Mouse (Mus musculus) ovary, postnatal 36 days (tissue): Measurements from ENCODE around the gene Adora3.
"Not testable (repeated sequence)": the region's sequence is repeated elsewhere in the genome, so short reads cannot be mapped to it uniquely, and the experiment has no call there.

Experiments
- DNase-seq: peaks from one replicate; pipeline ENCODE4 v3.0.0; 2022; ENCODE audit warnings: low spot score, mixed read lengths

The Adora3 gene

DNA sequence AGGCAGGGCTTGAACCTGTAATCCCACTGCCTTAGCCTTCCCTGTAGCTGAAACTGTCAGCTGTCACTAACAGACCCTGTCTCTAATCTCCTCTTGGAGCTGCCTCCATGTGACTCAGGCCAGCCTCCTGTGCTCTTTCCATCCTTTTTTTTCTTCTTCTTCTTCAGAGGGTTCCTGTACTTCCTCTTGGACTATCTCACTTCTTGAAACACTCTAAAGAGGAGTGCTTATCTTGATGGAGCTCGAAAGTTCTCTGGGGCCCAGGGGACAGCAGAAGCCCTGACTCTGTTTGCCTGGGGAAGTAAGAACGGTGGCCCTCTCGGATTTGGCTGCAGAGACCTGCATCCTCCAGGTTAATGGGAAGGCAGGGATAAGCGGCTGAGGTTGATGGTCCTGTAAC lies 33.6 kb downstream of the Adora3 start:
- no peak for DNase-seq

DNA sequence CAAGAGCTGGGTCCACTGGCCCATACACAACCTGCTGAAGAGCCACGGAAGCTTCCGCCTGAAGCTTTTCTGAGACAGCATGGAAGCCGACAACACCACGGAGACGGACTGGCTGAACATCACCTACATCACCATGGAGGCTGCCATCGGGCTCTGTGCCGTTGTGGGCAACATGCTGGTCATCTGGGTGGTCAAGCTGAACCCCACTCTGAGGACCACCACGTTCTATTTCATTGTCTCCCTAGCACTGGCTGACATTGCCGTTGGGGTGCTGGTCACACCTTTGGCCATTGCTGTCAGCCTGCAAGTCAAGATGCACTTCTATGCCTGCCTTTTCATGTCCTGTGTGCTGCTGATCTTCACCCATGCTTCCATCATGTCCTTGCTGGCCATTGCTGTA lies 34.1 kb downstream of the Adora3 start:
- no peak for DNase-seq

DNA sequence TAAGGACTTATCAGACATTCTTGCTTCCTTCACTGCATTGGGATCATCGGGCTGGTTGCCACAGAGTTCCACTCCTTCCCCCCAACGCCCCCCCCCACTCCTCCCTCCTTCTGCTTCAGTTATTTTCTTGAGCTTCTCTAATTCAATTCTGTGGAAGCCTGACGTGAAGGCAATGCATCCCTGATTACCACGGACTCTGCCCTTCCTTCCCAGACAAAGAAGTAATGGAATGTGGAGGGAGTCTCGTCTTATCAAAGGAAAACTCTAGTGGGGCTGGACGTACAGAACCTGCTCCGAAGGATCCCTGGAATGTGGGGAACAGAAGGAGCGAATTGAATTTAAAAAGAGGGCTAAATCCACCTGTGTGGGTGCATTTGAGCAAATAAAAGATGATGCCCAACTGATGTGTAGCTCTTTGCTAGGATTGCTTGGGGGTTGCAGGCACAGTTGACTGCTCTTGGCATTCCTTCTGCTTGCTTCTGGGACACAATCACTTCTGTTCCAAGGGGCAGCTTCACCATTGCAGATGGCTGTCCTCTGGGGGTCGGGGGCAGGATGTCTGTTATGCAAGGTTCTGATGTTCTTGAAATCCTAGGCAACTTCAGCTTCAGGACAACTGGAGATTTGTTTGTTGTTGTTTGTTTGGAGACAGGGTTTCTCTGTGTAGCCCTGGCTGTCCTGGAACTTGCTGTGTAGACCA lies 37.4 kb downstream of the Adora3 start:
- no peak for DNase-seq

DNA sequence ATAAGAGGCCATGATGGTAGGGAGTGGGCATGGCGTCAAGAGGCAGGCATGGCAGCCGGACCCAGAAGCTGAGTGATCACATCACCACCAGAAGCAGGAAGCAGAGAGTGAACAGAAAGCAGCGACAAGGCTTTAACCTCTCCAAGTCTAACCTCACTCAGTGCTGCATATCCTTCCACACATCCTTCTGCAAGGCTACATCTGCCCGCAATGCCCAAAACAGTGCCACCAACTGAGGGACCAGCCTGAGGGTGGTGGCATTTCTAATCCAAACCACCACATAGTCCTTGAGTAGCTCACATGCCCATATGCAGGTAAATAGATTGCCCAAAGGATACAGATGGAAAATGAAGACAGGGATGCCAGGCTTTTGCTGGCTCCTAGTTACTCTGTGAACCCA lies 38.3 kb downstream of the Adora3 start:
- no peak for DNase-seq

DNA sequence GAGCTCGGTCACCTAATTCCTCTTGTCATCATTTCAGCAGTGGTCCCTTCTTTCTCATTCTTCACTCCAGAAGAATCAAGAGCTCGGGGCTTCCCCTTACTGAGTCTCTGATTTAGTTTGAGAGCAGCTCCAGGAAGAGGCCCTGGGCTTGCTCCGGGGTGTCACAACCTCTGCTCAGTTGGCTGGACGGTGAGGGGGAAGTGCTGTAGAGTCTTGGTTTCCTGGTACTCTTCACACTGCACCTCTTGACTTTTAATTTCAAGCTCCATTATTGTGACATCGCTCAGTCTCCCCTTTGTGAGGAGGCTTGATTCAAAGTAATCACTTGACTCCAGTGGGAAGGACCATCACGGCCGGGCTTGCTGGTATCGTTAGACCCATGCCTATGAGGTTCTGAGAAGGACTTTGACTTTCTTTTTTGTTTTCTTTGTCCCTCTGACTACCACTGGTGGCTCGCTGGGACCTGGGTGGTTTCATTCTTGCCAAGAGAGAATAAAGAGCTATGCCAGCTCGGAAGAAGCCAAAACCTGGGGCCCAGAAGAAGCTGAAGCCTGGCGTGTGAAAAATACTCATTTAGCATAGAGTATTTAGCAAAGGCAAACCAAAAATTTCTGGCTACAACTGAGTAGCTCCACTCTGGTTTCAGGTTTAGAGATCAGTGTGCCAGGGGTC lies 40.0 kb downstream of the Adora3 start:
- no peak for DNase-seq

DNA sequence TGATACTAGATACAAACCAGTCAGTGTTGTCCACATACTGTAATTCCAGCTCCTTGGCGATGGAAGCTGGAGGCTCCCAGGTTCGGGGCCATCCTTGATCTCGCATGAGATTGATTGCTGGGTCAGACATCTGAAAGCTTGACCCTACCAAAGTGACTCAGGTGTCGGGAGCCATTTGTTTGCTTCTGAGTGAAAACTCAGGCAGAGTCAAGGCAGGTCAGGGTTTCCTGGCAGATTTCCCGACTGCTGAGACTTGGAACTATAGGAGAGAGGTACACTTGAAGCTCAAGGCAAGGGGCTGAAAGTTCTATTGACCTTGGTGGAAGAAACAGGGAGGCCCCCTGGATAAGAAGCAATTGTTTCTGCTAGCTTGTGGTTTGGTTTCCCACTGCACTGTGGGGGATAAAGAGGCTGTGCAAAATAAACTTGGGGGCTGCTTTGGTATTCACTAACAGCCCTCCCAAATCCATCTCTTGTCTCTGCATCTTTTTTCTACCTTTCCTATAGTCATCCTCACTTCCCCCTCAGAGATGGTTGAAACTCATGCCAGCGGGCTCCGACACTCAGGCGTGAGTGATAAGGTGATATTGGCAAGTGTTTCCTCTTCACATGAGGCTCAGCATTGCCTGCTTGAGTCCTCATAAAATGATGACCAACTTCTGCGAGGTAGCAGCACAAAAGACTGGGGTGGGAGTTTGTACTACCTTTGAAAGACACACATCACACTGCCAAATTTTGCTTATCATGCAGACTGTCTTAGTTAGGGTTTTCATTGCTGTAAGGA lies 41.6 kb downstream of the Adora3 start:
- DNase-seq: no peak

DNA sequence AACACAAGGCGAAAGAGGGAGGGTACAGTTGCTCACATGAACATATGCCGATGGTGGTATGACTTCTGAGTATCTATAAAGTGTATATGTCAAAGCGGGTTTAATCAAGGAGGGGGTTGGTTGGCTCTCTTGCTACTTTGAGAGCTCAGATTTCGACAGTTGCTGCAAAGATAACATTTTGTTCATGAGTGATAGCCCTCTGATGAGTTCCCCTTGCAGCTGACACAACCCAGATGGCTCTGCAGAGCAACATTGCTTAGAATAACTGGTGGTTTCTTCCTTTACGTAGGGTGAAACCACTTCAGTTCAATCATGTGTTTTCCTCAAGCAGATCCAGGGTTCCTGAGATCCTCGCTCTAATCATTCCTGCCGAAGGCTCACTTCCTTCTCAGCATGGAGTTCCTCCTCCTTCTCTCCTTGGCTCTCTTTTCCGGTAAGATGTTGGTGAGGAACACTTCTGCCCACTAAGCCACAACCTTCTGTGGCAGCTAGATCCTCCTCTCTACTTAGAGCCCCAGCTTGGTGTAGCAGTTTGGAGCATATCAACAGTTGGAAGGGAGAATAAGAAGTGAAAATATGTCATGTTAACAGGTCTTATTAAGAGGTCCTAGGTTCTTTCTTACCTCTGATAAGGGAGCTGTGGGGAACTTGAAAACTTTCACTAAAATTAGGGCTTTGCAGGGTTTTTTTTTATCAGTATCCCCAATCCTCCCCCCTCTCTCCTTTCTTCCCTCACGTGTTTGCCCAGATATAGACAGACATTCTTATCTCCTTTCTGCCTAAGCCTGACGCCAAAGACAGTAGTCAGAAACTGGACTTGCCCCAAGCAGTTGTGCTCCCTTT lies 43.4 kb downstream of the Adora3 start:
- DNase-seq: no peak

DNA sequence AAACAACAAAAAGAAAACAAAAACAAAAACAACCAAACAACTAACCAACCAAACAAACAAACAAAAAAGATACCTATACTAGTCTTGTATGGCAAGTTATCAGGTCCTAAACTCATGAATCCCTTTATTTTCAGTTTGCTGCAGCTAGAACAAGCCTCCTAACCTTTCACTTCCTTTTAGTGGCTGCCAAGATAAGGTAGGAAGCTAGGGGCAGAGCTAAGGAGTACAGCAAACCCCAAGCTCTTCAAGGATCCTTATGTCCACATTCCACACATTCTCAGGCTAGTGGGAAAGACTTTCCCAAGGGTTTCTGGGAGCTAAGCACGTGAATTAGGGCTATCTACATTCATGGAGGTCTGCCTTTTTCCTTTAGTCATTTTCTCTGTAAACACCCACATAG lies 44.6 kb downstream of the Adora3 start:
- DNase-seq: no peak

DNA sequence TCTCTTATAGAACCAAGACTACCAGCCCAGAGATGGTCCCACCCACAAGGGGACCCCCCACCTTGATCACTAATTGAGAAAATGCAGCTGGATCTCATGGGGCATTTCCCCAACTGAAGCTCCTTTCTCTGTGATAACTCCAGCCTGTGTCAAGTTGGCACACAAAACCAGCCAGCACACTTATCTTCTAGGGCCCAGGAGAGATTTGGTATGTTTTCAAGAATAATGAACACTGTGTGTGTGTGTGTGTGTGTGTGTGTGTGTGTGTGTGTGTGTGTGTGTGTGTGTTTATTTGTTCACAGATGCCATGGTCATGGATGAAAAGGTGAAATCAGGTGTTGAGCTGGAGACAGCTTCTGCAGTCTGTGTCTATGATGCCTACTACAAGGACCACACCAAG lies 45.8 kb downstream of the Adora3 start:
- DNase-seq: not testable (repeated sequence)

DNA sequence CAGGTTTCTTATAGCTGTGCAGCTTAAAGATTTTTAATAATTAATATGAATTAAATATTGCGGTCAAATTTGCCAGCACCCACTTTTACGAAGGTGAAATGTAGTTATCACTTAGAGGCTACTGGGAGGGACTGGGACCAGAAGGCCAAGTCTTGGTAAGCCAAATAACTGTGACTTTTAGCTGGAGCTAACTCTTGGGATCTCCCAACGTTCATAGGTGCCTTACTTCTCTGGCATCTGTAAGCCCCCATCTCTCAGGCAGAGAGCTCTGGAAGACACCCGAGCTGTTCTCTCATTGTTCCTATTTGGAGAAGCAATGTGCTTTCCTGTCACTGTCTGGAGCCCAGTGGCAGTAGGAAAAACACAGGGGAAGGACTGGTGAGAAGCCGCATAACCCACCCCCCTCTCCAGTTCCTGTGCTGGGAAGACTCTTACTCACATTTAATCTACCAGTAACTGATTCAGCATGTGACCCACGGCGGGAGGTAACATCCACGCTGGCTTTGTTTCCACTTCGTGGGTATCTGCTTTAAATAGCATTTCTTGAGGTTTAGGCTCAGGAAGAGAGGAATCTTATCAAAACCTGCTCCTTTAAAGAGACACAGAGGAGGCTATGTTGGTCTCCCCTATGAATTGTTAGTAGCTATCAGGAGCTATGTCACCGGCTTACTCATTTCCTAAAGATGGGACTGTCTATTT lies 47.1 kb downstream of the Adora3 start:
- DNase-seq: no peak

DNA sequence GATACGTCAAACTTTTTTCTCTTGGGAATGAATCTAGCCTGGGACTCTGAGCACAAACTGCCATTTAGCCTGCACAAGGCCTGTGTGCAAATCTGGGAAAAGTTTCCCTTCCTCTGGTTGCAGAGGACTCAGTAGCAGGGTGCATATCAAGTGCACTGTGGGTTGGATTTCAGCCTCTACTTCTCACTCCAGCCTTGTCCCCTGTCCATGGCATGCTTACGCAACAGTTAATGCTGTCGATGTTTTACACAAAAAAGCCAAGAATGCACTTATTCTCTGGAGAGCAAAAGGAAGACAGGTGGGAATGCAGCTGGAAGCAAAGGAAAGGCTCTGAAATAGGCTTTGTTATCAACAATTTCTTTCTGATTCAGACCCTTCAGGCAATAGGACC lies 47.7 kb downstream of the Adora3 start:
- no peak for DNase-seq

DNA sequence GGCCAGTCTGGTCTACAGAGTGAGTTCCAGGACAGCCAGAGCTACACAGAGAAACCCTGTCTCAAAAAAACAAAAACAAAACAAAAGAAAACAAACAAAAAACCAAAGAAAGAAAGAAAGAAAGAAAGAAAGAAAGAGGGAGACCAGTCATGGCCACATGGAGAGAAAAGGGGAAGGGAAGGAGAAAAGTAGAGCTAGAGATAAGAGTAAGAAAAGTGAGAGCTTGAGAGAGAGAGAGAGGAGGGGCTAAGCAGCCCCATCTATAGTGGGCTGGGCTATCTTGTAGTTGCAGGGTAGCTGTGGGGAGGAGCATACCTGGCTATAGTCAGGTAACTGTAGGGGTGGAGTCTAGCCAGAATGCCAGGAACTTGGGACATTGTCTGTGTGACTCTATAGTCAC lies 50.1 kb downstream of the Adora3 start:
- DNase-seq: not testable (repeated sequence)

DNA sequence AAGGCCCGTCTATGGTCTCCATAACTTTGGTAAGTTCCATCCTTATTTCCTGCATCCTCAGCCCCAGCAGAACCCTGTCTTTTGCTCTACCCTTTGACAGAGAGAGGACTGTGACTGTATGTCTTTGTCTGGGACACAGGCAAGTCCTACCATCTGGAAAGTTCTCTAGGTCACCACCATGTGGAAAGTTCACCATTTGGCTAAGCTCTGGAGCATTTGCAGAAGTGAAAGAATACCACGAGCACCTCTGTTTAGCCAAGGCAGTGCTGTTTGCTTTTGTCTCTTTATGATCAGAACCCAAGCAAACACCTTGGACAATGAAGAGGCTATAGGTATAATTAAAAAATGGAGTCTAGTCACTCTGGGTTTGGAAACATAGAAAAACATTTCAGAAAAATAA lies 51.3 kb downstream of the Adora3 start:
- no peak for DNase-seq

DNA sequence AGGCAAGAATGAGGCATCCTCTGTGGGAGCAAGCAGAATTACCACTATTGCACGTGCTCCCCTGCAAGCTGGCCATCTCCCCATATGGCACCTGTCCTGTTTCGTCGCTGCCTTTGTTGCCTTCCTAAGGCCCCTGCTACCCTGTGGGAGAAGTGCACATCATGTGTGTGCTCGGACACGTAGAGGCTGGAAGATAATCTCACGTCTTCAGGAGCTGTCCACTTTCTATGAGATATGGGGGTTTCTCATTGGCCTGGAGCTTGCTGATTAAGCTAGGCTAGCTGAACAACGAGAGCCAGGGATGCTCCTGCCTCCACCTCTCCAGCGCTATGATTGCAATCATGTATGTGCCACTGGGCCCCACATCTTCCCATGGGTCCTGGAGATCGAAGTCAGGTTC lies 54.0 kb downstream of the Adora3 start:
- no peak for DNase-seq

DNA sequence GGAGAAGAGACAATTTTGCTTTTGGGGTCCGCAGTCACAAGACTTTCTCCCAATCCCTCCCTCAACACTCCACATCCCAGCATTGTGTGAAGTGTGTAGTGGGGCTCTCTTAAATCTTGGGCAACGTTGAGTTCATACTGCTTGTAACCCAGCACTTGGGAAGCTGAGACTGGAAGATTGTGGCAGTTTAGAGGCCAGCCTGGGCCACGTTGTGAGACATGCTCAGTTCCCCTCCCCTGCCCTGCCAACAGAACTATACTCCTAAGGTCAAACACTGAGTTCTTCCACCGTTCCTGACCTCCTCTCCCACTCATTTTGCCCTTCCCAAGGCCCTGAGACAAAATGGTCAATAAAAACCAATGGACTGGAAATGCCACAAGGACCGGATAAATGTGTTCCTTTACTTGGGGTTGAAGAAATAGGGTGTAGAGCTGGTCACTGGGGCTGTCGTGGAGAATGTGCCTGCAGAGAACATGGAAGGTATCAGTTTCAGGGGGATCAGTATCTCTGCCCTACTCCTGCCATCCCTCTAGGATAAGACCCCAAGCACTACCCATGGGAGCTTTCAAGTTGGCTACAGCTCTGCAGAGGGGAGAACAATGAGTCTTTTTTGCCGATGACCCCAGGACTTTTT lies 57.0 kb downstream of the Adora3 start:
- no peak for DNase-seq

DNA sequence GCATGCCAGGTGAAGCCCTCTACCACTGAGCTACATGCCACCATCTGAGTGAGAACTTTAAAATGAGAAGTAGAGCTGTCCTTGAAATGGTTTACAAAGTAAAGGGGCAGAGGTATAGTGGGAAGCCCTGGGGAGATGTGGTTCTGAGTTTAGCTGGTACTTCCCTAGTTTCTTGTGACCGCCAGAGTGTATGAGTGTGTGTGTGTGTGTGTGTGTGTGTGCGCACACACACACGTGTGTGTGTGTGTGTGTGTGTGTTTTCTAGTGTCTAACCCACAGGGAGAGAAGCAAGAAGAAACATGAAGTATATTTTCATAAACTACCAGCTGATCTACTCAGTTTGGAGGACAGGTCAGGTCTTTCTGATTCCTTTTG lies 57.5 kb downstream of the Adora3 start:
- DNase-seq: no peak

DNA sequence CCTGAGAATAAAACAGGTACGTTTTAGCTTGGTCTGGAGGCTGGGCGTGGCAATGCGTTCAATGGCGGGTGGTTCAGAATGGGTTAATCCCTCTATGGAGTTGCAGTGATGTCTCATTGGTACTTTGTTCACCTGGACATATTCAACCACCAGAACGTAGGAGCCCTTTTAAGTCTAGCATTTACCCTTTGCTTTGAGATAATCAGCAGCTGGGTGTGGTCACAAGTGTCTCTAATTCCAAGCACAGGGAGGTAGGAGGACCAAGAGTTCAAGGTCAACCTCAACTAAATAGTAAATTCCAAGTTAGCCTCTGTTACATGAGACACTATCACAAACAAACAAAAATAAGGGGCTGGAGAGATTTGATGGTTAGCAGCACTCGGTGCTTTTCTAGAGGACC lies 58.1 kb downstream of the Adora3 start:
- no peak for DNase-seq

DNA sequence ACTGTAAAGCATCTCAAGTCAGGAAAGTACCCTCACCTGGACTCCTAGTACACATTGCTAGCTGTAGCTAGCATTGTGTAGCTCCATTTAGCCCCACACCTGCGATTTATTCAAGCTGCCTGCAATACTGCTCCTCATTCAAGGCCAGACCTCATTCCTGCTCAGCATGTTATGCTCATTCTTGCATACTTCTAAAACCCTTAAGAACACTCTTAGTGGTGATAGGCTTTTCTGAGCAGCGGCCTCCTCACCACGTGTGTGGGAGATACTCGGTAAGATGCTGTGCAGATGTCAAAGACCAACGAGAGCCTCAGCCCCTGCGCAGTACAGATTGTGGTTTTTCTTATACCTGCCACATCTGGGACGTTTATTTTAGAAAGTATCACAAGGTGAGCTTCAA lies 59.2 kb downstream of the Adora3 start:
- DNase-seq: no peak

DNA sequence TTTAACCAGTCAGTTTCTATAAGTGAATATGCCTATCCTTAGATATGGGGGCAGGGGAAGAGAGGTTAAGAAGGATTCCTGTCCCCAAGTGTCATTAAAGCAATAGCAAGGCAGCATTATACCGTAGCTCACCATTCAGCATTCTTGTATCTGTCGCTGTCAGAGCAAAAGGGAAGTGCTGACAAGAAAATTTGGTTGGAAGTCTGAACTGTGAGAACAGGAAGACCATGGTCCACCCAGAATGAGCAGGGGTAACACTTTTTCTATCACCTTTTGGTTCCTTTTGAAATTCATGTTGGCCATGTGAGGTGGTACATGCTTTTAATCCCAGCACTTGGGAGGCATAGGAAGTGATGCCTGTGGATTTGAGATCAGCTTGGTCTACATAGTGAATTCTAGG lies 60.4 kb downstream of the Adora3 start:
- no peak for DNase-seq

DNA sequence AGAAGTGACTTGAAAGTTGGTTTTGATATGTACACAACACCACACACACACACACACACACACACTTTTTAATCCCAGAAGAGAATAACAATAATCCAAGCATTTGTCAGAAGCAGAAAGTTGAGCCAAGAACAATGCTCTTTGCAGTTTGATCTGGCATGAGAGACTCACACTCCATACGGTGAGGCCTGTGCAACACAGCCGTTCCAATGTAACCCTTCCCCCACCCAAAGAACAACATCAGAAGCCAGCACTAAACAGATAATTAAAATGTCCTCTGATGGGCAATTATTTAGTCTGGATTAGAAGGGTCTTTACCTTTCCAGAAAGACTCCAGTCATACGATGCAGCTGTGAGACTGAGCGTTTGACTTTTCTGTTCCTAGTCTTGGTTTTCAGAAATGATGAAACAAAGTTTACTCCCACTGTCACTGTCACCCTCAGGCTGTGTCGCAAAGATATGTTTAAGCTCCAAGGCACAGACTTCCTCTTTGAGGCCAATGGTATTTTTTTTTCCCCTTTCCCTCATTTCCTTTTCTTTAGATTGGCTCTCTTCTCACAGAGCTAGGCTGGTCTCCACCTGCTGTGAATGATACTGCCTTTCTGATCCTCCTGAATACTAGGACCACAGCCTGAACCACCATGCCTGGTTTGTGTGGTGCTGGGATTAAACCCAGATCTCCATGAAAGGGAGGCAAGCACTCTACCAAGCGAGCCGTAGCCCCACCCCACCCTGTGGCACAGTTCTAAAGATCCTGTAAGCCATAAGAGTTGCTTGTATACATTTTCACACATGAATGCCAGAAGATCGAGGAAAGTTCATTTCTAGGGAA lies 61.8 kb downstream of the Adora3 start, which contains the start of gene I830077J02Rik:
Gene I830077J02Rik (minus strand): TSS at position 425 of the 832 bp plus-strand sequence.
- DNase-seq: no peak
